Mouse (Mus musculus): ENCODE data around the gene Prm3. TPM values are rescaled to one million over a fixed set of nuclear protein-coding genes. Genes with fewer than 3 reads are reported as not detected.

Prm3 gene
- polyA plus RNA-seq (2014; fragmentation: Nextera tagmentation; extraction: Ambion mirVana) = not detected in 2 replicates

GRCm38 (mm10) chr16:10790702-10791101 is at the start of gene Prm3:
Gene Prm3 (minus strand): TSS chr16:10790914.
- Histone ChIP-seq H3K4me3 (ENCODE audit: low read depth, low read length) (no peak within 1 kb of the TSS), H3K4me2 (ENCODE audit: low read depth) (no peak within 1 kb of the TSS), H3K27ac (ENCODE audit: low read depth, low read length) (no peak within 1 kb of the TSS), H3K9ac (ENCODE audit: low read length) (no peak within 1 kb of the TSS), H3K4me1 (ENCODE audit: control insufficient read depth, insufficient read depth, low read length) (peaks cover 2% of the 10 kb centered on the region; the same call in 1 of the 2 replicates), H3K36me3 (ENCODE audit: control insufficient read depth, insufficient read depth, low read length) (no peaks in the 10 kb centered on the region), H3K27me3 (ENCODE audit: control insufficient read depth, insufficient read depth, low read length) (no peaks in the 10 kb centered on the region), H3K9me3 (ENCODE audit: control insufficient read depth, low read length) (no peaks in the 10 kb centered on the region)
- DNase-seq (ENCODE audit: low spot score) (no peak), ATAC-seq (ENCODE audit: insufficient read depth, low FRiP score, low TSS enrichment) (no peak)
- WGBS = 77% methylated on average over 9 of the region's 9 CpGs

- Histone ChIP-seq H3K4me3 (ENCODE audit: low read depth, low read length) (no peak overlapping the region), H3K27me3 (ENCODE audit: control insufficient read depth, insufficient read depth, low read length) (no peaks in the 10 kb centered on the region), H3K36me3 (ENCODE audit: control insufficient read depth, insufficient read depth, low read length) (no peaks in the 10 kb centered on the region), H3K4me2 (ENCODE audit: low read depth) (no peak overlapping the region), H3K9ac (ENCODE audit: low read length) (no peak overlapping the region), H3K4me1 (ENCODE audit: control insufficient read depth, insufficient read depth, low read length) (peaks cover 8% of the 10 kb centered on the region), H3K27ac (ENCODE audit: low read depth, low read length) (no peak overlapping the region), H3K9me3 (ENCODE audit: control insufficient read depth, low read length) (no peaks in the 10 kb centered on the region)
- DNase-seq (ENCODE audit: low spot score) = no peak
- no peak for ATAC-seq (ENCODE audit: insufficient read depth, low FRiP score, low TSS enrichment)
- WGBS = 92% methylated on average over 12 of the region's 14 CpGs
Measured at GRCm38 (mm10) chr16:10840018-10840417, 49.3 kb upstream of the Prm3 start.

GRCm38 (mm10) chr16:10838487-10839245 is 48.0 kb upstream of the Prm3 start:
- H3K27me3 ChIP-seq (ENCODE audit: control insufficient read depth, insufficient read depth, low read length) = no peaks in the 10 kb centered on the region
- no peak overlapping the region for H3K9ac ChIP-seq (ENCODE audit: low read length)
- peaks cover 6% of the 10 kb centered on the region for H3K4me1 ChIP-seq (ENCODE audit: control insufficient read depth, insufficient read depth, low read length)
- WGBS = 50% methylated on average over 10 of the region's 10 CpGs
- no peaks in the 10 kb centered on the region for H3K9me3 ChIP-seq (ENCODE audit: control insufficient read depth, low read length)
- no peaks in the 10 kb centered on the region for H3K36me3 ChIP-seq (ENCODE audit: control insufficient read depth, insufficient read depth, low read length)
- DNase-seq (ENCODE audit: low spot score) = no peak
- no peak overlapping the region for H3K27ac ChIP-seq (ENCODE audit: low read depth, low read length)
- no peak overlapping the region for H3K4me3 ChIP-seq (ENCODE audit: low read depth, low read length)
- no peak overlapping the region for H3K4me2 ChIP-seq (ENCODE audit: low read depth)
- no peak for ATAC-seq (ENCODE audit: insufficient read depth, low FRiP score, low TSS enrichment)

GRCm38 (mm10) chr16:10837903-10838302 is 47.2 kb upstream of the Prm3 start:
- Histone ChIP-seq H3K9ac (ENCODE audit: low read length) (no peak overlapping the region), H3K27me3 (ENCODE audit: control insufficient read depth, insufficient read depth, low read length) (no peaks in the 10 kb centered on the region), H3K4me3 (ENCODE audit: low read depth, low read length) (no peak overlapping the region), H3K4me1 (ENCODE audit: control insufficient read depth, insufficient read depth, low read length) (peaks cover 3% of the 10 kb centered on the region; the same call in 1 of the 2 replicates), H3K27ac (ENCODE audit: low read depth, low read length) (no peak overlapping the region), H3K9me3 (ENCODE audit: control insufficient read depth, low read length) (no peaks in the 10 kb centered on the region), H3K36me3 (ENCODE audit: control insufficient read depth, insufficient read depth, low read length) (no peaks in the 10 kb centered on the region), H3K4me2 (ENCODE audit: low read depth) (no peak overlapping the region)
- DNase-seq (ENCODE audit: low spot score) (no peak), ATAC-seq (ENCODE audit: insufficient read depth, low FRiP score, low TSS enrichment) (no peak)
- WGBS = 94% methylated on average over 1 of the region's 1 CpGs

DNA sequence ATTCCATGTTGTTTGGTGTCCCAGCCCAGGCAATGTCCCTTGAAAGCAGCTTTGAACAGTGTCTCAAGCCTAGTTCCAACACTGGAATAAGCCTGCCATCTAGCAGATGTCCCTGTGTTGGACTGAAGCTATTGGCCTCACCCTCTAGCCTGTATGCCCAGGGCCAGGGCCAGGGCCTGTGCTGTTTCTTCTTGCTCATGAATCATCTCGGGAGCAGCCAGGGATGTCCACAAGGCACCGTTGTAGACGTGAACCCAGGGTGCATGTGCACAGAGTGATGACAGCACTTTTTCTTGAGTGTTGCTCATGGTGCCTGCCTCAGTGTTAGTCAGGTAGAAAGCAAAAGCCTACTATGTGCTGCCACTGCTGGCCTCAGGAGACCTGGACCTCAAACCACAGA is 46.5 kb upstream of the Prm3 start:
- peaks cover 3% of the 10 kb centered on the region; the same call in 1 of the 2 replicates for H3K4me1 ChIP-seq (ENCODE audit: control insufficient read depth, insufficient read depth, low read length)
- H3K36me3 ChIP-seq (ENCODE audit: control insufficient read depth, insufficient read depth, low read length) = no peaks in the 10 kb centered on the region
- ATAC-seq (ENCODE audit: insufficient read depth, low FRiP score, low TSS enrichment) (no peak), DNase-seq (ENCODE audit: low spot score) (no peak)
- no peak overlapping the region for H3K27ac ChIP-seq (ENCODE audit: low read depth, low read length)
- 90% methylated on average over 3 of the region's 3 CpGs for WGBS
- no peaks in the 10 kb centered on the region for H3K9me3 ChIP-seq (ENCODE audit: control insufficient read depth, low read length)
- no peak overlapping the region for H3K9ac ChIP-seq (ENCODE audit: low read length)
- H3K27me3 ChIP-seq (ENCODE audit: control insufficient read depth, insufficient read depth, low read length) = no peaks in the 10 kb centered on the region
- no peak overlapping the region for H3K4me2 ChIP-seq (ENCODE audit: low read depth)
- H3K4me3 ChIP-seq (ENCODE audit: low read depth, low read length) = no peak overlapping the region

DNA sequence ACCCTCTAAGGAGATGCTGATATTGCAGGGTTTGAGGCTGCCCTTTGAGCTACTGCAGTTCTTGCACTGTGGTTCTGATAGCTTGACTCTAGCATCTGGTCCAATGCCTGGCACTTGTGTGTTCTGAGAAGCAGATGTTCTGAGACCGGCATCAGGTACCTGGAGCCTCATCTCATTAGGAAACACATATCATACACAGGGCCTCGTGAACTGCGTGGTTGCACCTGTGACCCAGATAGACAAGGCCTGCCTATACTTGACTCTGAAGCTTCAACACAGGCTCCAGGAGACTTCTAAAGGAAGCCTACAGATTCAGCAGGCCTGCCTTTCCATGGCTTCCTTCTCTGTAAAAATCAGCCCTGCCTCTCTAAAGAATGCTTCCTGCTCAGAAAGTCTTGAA is 45.7 kb upstream of the Prm3 start:
- WGBS = 94% methylated on average over 3 of the region's 3 CpGs
- H3K4me1 ChIP-seq (ENCODE audit: control insufficient read depth, insufficient read depth, low read length) = peaks cover 3% of the 10 kb centered on the region; the same call in 1 of the 2 replicates
- DNase-seq (ENCODE audit: low spot score) = no peak
- H3K9me3 ChIP-seq (ENCODE audit: control insufficient read depth, low read length) = no peaks in the 10 kb centered on the region
- ATAC-seq (ENCODE audit: insufficient read depth, low FRiP score, low TSS enrichment) = no peak
- no peak overlapping the region for H3K9ac ChIP-seq (ENCODE audit: low read length)
- no peaks in the 10 kb centered on the region for H3K27me3 ChIP-seq (ENCODE audit: control insufficient read depth, insufficient read depth, low read length)
- no peak overlapping the region for H3K4me2 ChIP-seq (ENCODE audit: low read depth)
- H3K36me3 ChIP-seq (ENCODE audit: control insufficient read depth, insufficient read depth, low read length) = no peaks in the 10 kb centered on the region
- no peak overlapping the region for H3K27ac ChIP-seq (ENCODE audit: low read depth, low read length)
- H3K4me3 ChIP-seq (ENCODE audit: low read depth, low read length) = no peak overlapping the region

DNA sequence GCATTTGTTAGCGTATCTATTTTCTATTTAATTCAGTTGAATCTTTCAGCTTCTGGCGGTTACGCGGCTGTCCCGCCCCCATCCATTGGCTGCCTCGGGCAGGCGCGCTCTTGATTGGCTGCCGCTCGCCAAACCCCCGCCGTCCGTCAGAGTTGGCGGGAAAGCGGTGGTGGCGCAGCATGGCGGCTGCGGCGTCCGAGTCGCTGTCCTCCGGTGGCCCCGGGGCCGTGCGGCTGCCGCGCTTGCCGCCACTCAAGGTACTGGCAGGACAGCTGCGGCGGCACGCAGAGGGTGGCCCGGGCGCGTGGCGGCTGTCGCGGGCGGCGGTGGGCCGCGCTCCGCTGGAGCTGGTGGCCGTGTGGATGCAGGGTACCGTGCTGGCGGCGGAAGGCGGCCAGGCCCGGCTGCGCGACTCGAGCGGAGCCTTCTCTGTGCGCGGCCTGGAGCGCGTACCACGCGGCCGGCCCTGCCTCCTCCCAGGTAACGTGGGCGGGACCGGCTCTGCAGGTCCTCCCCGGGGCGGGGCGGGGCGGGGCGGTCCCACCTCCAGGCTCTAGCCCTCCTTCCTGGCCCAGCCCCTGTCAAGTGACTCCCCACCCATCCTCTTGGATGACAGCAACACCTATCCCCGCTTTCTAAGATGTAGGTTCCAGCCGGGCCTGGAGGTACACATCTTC is 44.3 kb upstream of the Prm3 start, which contains the start of gene Rmi2:
Gene Rmi2 (plus strand): TSS at position 149 of the 677 bp plus-strand sequence.
- H3K36me3 ChIP-seq (ENCODE audit: control insufficient read depth, insufficient read depth, low read length) = no peaks in the 10 kb centered on the region
- peaks cover 3% of the 10 kb centered on the region; the same call in 1 of the 2 replicates for H3K4me1 ChIP-seq (ENCODE audit: control insufficient read depth, insufficient read depth, low read length)
- ATAC-seq (ENCODE audit: insufficient read depth, low FRiP score, low TSS enrichment) (peak; percentile 94), DNase-seq (ENCODE audit: low spot score) (peak; percentile 91)
- peak within 1 kb of the TSS; percentile 80 for H3K4me3 ChIP-seq (ENCODE audit: low read depth, low read length)
- no peaks in the 10 kb centered on the region for H3K9me3 ChIP-seq (ENCODE audit: control insufficient read depth, low read length)
- no peak within 1 kb of the TSS for H3K27ac ChIP-seq (ENCODE audit: low read depth, low read length)
- peak within 1 kb of the TSS; percentile 76 for H3K4me2 ChIP-seq (ENCODE audit: low read depth)
- H3K27me3 ChIP-seq (ENCODE audit: control insufficient read depth, insufficient read depth, low read length) = no peaks in the 10 kb centered on the region
- H3K9ac ChIP-seq (ENCODE audit: low read length) = peak within 1 kb of the TSS; percentile 77
- under 1% methylated on average over 53 of the region's 69 CpGs for WGBS

GRCm38 (mm10) chr16:10834542-10834910 is 43.8 kb upstream of the Prm3 start:
- peak overlapping the region; percentile 26; the same call in 1 of the 2 replicates for H3K9ac ChIP-seq (ENCODE audit: low read length)
- no peaks in the 10 kb centered on the region for H3K9me3 ChIP-seq (ENCODE audit: control insufficient read depth, low read length)
- H3K27me3 ChIP-seq (ENCODE audit: control insufficient read depth, insufficient read depth, low read length) = no peaks in the 10 kb centered on the region
- H3K4me2 ChIP-seq (ENCODE audit: low read depth) = peak overlapping the region; percentile 76
- no peaks in the 10 kb centered on the region for H3K36me3 ChIP-seq (ENCODE audit: control insufficient read depth, insufficient read depth, low read length)
- 11% methylated on average over 12 of the region's 12 CpGs for WGBS
- H3K4me3 ChIP-seq (ENCODE audit: low read depth, low read length) = peak overlapping the region; percentile 80
- ATAC-seq (ENCODE audit: insufficient read depth, low FRiP score, low TSS enrichment) (no peak), DNase-seq (ENCODE audit: low spot score) (no peak)
- peaks cover 3% of the 10 kb centered on the region; the same call in 1 of the 2 replicates for H3K4me1 ChIP-seq (ENCODE audit: control insufficient read depth, insufficient read depth, low read length)
- no peak overlapping the region for H3K27ac ChIP-seq (ENCODE audit: low read depth, low read length)

GRCm38 (mm10) chr16:10828461-10828805 is 37.7 kb upstream of the Prm3 start:
- Histone ChIP-seq H3K9ac (ENCODE audit: low read length) (no peak overlapping the region), H3K27me3 (ENCODE audit: control insufficient read depth, insufficient read depth, low read length) (no peaks in the 10 kb centered on the region), H3K4me3 (ENCODE audit: low read depth, low read length) (no peak overlapping the region), H3K4me2 (ENCODE audit: low read depth) (no peak overlapping the region), H3K9me3 (ENCODE audit: control insufficient read depth, low read length) (no peaks in the 10 kb centered on the region), H3K36me3 (ENCODE audit: control insufficient read depth, insufficient read depth, low read length) (no peaks in the 10 kb centered on the region), H3K27ac (ENCODE audit: low read depth, low read length) (no peak overlapping the region), H3K4me1 (ENCODE audit: control insufficient read depth, insufficient read depth, low read length) (no peaks in the 10 kb centered on the region)
- DNase-seq (ENCODE audit: low spot score) (no peak), ATAC-seq (ENCODE audit: insufficient read depth, low FRiP score, low TSS enrichment) (no peak)
- WGBS = 75% methylated on average over 4 of the region's 4 CpGs

Data from neural tube, embryonic 11.5 days (tissue).